Mouse (Mus musculus): ENCODE results near the gene Macf1. TPM values are rescaled to one million over a fixed set of nuclear protein-coding genes. Genes with fewer than 3 reads are reported as not detected.
A peak's percentile ranks its signal among the peaks of the same experiment; 100 is the strongest.
"Not testable (repeated sequence)": the region's sequence is repeated elsewhere in the genome, so short reads cannot be mapped to it uniquely, and the experiment has no call there.

Macf1 gene
- total RNA-seq, 2 experiments from 2014 or later = 231 to 247 TPM

- DNase-seq (ENCODE audit: low spot score in 2 of 2) = no peak
- peak overlapping the region; percentile 61 for H3K4me3 ChIP-seq
- TF ChIP-seq CTCF (conservative IDR thresholded peaks at IDR 0.05) = no peak
Observed at GRCm38 (mm10) chr4:123664951-123665661, 19.1 kb downstream of the Macf1 start.

DNA sequence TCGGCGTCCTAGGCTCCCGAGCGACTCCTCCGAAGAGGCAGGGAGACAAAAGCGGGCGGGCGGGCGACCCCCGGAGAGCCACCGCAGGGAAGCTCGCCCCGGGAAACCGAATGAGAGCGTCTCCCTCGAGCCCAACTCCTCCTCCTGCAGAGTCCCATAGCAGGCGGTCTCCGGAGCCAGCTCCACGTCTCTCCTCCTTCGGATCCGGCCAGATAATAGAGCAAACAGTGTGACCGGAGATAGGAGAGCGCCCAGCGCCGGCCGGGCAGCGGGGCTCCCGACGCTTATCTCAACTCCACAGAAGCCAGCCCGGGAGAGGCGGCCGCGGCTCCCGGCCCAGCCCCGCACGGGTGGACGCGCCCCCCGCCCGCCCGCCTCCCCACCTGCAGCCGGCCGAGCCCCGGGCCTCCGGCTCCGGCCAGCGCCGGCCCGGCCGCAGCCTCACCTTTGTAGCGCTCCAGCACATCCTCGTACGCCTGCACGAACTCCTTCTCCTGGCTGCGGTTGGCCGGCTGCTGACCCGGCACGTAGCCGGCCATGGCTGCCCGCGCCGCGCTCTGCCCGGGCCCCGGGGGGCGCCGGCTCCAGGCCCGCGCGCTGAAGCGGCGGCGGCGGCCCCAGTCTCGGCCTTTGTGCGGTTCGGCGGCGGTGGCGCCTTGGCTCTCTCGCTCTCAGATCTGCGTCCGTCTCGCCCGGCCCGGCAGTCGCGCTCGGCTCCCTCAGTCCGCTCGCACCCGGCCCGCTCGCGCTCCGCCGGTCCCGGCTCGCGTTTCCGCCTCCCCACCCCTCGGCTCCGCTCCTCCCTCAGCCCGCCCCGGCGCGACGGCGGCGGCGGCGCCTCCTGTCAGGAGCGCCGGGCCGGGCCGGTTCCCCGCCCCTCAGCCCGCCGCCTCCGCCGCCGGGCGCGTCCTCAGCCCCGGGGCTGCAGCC, 19.9 kb downstream of the Macf1 start:
- no peak for TF ChIP-seq CTCF (conservative IDR thresholded peaks at IDR 0.05)
- Histone ChIP-seq H3K27ac (peak overlapping the region; percentile 91), H3K4me3 (peak overlapping the region; percentile 74)
- peak; percentile 51 to 64 for DNase-seq (ENCODE audit: low spot score in 2 of 2)

More at GRCm38 (mm10) chr4:123664951-123665661, 19.1 kb downstream of the Macf1 start:
- peak overlapping the region; percentile 91 for H3K27ac ChIP-seq

- Histone ChIP-seq H3K27ac (peak overlapping the region; percentile 87), H3K4me3 (peak overlapping the region; percentile 74)
- no peak for TF ChIP-seq CTCF (conservative IDR thresholded peaks at IDR 0.05)
- no peak for DNase-seq (ENCODE audit: low spot score in 2 of 2)
Observed at GRCm38 (mm10) chr4:123663688-123663965, 20.5 kb downstream of the Macf1 start.

DNA sequence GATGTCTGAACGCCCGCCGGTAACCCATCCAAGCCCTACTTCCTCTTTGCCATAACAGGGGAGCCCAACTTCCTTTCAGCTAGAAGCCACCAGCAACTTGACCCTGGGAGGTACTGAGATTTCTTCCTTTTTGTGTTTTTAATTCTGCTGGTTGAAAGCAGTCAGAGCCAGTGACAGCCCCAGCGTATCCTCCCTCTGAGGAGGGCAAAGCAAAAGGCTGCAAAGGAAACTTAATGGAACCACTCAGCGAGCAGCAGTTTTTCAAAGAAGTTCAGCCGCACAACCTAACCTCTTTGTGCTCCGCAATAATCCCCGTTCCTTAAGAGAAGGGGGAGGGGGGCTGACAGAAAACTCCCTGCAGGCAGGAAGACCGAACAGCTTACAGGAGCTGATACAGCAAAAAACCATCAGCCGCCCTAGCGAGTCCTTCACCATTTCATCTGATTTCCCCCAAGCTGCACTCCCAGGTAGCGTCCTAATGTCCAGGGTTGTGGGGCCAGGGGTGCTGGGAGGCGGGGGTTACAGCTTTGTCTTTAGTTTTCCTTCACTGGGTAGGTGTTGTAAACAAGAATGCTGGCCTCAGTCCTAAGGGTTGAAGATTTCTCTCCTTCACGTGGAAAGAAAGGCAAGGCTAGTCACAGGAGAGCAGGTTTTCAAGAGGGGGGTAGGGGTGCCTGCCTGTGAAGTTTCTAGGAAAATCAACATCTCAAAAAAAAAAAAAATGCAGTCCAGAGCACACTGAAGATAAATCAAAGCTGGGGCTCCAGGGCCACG, 21.1 kb downstream of the Macf1 start:
- peak overlapping the region; percentile 74 for H3K4me3 ChIP-seq
- no peak for TF ChIP-seq CTCF (conservative IDR thresholded peaks at IDR 0.05)
- H3K27ac ChIP-seq = peak overlapping the region; percentile 87
- no peak for DNase-seq (ENCODE audit: low spot score in 2 of 2)

- TF ChIP-seq CTCF (conservative IDR thresholded peaks at IDR 0.05) = no peak
- DNase-seq (ENCODE audit: low spot score in 2 of 2) = no peak
- no peak overlapping the region for H3K27ac ChIP-seq
- H3K4me3 ChIP-seq = no peak overlapping the region
Observed at GRCm38 (mm10) chr4:123658175-123658574, 26.0 kb downstream of the Macf1 start.

GRCm38 (mm10) chr4:123655245-123655644, 28.9 kb downstream of the Macf1 start:
- H3K27ac ChIP-seq = no peak overlapping the region
- TF ChIP-seq CTCF (conservative IDR thresholded peaks at IDR 0.05) = no peak

DNA sequence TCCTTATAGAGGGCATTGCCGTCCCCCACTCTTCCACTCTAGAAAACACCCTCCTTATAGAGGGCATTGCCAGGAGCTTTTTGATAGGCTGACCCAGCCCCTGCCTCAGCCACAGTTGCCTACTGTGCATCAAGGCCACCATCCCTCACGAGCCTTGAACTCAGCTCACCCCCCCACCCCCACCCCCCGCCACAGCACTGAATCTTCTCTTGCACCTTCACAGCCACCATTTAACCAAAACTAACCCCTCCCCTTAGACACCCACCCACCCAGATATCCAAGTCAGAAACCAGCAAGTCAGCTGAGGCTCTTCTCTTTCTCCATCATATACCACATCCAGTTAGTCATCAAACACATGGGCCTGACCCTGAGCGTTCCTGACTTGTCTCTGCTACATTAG, 29.6 kb downstream of the Macf1 start:
- no peak for TF ChIP-seq CTCF (conservative IDR thresholded peaks at IDR 0.05)
- DNase-seq (ENCODE audit: low spot score in 2 of 2) = no peak
- no peak overlapping the region for H3K4me3 ChIP-seq
- no peak overlapping the region for H3K27ac ChIP-seq

More at GRCm38 (mm10) chr4:123655245-123655644, 28.9 kb downstream of the Macf1 start:
- no peak overlapping the region for H3K4me3 ChIP-seq
- DNase-seq (ENCODE audit: low spot score in 2 of 2) = no peak

DNA sequence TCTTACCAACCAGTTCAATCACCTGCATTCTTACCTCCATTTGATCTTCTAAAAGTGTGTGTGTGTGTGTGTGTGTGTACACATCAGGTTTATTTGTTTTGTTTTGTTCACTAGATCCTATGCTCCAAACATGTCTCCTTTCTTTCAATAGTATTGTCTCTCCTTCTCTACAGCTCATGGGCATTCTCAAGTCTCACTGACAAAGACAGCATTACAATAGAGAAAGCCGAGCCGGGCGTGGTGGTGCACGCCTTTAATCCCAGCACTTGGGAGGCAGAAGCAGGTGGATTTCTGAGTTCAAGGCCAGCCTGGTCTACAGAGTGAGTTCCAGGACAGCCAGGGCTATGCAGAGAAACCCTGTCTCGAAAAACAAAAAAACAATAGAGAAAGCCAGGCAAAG, 30.7 kb downstream of the Macf1 start:
- not testable (repeated sequence) for DNase-seq (ENCODE audit: low spot score in 2 of 2); H3K4me3 ChIP-seq; H3K27ac ChIP-seq

GRCm38 (mm10) chr4:123652130-123652529, 32.0 kb downstream of the Macf1 start:
- TF ChIP-seq CTCF (conservative IDR thresholded peaks at IDR 0.05) = no peak
- no peak for DNase-seq (ENCODE audit: low spot score in 2 of 2)

GRCm38 (mm10) chr4:123649131-123649530, 35.0 kb downstream of the Macf1 start:
- Histone ChIP-seq H3K27ac (no peak overlapping the region), H3K4me3 (no peak overlapping the region)
- no peak for DNase-seq (ENCODE audit: low spot score in 2 of 2)
- TF ChIP-seq CTCF (conservative IDR thresholded peaks at IDR 0.05) = no peak

More at GRCm38 (mm10) chr4:123652130-123652529, 32.0 kb downstream of the Macf1 start:
- H3K27ac ChIP-seq = 0 out of 2 replicates have a peak overlapping the region, but pooled peaks have one; percentile 36
- H3K4me3 ChIP-seq = no peak overlapping the region

GRCm38 (mm10) chr4:123647668-123648067, 36.5 kb downstream of the Macf1 start:
- Histone ChIP-seq H3K4me3 (no peak overlapping the region), H3K27ac (no peak overlapping the region)
- no peak for DNase-seq (ENCODE audit: low spot score in 2 of 2)
- no peak for TF ChIP-seq CTCF (conservative IDR thresholded peaks at IDR 0.05)

GRCm38 (mm10) chr4:123647109-123647508, 37.1 kb downstream of the Macf1 start:
- no peak for TF ChIP-seq CTCF (conservative IDR thresholded peaks at IDR 0.05)
- Histone ChIP-seq H3K27ac (no peak overlapping the region), H3K4me3 (no peak overlapping the region)
- no peak for DNase-seq (ENCODE audit: low spot score in 2 of 2)
